Mouse (Mus musculus) testis, adult 2 months (tissue): ENCODE results near the gene Glp2r. TPM values are rescaled to one million over a fixed set of nuclear protein-coding genes. Genes with fewer than 3 reads are reported as not detected.

ENCODE experiments used
- H3K27ac ChIP-seq: fragments of 200-500 bp; 2 replicates; pipeline ENCODE4 v1.5.1; 2012; ENCODE audit warnings: low read depth, low read length; ENCODE audit not compliant: control insufficient read depth, insufficient read depth
- H3K27me3 ChIP-seq: fragments of 200-500 bp; 2 replicates; pipeline ENCODE4 v1.6.1; 2012; ENCODE audit warnings: mild to moderate bottlenecking, low read length, moderate library complexity; ENCODE audit not compliant: control insufficient read depth, insufficient read depth
- H3K36me3 ChIP-seq: fragments of 200-500 bp; 2 replicates; pipeline ENCODE4 v1.6.1; 2012; ENCODE audit warnings: mild to moderate bottlenecking, low read length; ENCODE audit not compliant: control insufficient read depth, insufficient read depth
- H3K4me1 ChIP-seq: fragments of 200-500 bp; 2 replicates; pipeline ENCODE4 v1.6.1; 2012; ENCODE audit warnings: low read length; ENCODE audit not compliant: control insufficient read depth, insufficient read depth
- H3K4me3 ChIP-seq: fragments of 200-500 bp; 2 replicates; pipeline ENCODE4 v1.5.1; 2012; ENCODE audit warnings: low read depth, mild to moderate bottlenecking, low read length, moderate library complexity, mixed read lengths; ENCODE audit not compliant: control insufficient read depth
- CTCF ChIP-seq: fragments of 200-500 bp; IDR thresholded peaks from 2 replicates; pipeline ENCODE4 v1.5.1; 2012; ENCODE audit warnings: low read depth, mild to moderate bottlenecking, inconsistent platforms, low read length, moderate library complexity; ENCODE audit not compliant: control insufficient read depth, insufficient read depth, insufficient replicate concordance
- POLR2A ChIP-seq: fragments of 200-500 bp; IDR thresholded peaks from 2 replicates; pipeline ENCODE4 v1.6.1; 2012; ENCODE audit warnings: low read depth, mild to moderate bottlenecking, inconsistent platforms, low read length, moderate library complexity; ENCODE audit not compliant: control insufficient read depth
- polyA plus RNA-seq: library from polyadenylated mRNA; depleted of rRNA; stranded (reverse); fragments of >200 nt; gene quantifications from 2 replicates; pipeline ENCODE4 v1.2.3, GENCODE M21; 2012

The Glp2r gene
- polyA plus RNA-seq, 1 experiment, result 0.73 TPM

DNA sequence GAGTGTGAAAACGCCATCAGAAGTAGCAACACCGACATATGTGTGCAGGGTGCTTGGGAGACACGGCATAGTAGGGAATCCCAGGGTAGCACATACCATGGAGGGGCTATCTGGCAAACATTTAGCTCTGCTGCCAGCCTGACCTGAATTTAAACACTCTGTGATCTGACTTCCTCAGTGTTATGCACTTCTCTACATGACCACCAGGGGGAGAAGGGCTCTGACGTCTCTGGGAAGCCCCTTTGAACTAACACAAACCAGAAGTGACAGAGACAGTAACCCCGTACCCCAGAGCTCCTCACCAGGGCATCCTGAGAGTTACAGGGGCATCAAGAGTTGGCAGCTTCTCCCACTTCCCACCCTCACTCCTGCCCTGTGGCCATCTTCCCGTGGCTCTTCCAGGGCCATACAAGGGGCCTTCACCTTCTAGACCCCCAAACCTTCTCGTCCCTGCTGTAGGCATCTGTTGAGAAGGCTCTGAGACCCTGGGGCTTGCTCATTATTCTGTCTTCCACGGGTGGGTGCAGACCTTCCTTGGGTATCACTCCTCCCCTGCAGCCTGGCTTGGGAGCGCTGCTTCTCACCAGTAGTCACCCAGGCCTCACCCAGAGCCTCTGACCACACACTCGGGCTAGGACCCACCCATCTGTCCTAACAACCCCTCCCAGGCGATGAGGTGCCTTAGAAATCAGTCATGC, 113.1 kb downstream of the Glp2r start:
- no peak for TF ChIP-seq POLR2A
- peak; percentile 37; the same call in 1 of the 2 replicates for TF ChIP-seq CTCF
- no peak overlapping the region for H3K27ac ChIP-seq
- H3K4me1 ChIP-seq, result no peaks in the 10 kb centered on the region
- no peaks in the 10 kb centered on the region for H3K36me3 ChIP-seq
- H3K4me3 ChIP-seq, result no peak overlapping the region
- no peaks in the 10 kb centered on the region for H3K27me3 ChIP-seq

- H3K36me3 ChIP-seq, result no peaks in the 10 kb centered on the region
- no peak overlapping the region for H3K4me3 ChIP-seq
- no peaks in the 10 kb centered on the region for H3K4me1 ChIP-seq
- TF ChIP-seq CTCF, result no peak
- no peak overlapping the region for H3K27ac ChIP-seq
- no peaks in the 10 kb centered on the region for H3K27me3 ChIP-seq
Measured at GRCm38 (mm10) chr11:67656811-67657210, 114.1 kb downstream of the Glp2r start.

DNA sequence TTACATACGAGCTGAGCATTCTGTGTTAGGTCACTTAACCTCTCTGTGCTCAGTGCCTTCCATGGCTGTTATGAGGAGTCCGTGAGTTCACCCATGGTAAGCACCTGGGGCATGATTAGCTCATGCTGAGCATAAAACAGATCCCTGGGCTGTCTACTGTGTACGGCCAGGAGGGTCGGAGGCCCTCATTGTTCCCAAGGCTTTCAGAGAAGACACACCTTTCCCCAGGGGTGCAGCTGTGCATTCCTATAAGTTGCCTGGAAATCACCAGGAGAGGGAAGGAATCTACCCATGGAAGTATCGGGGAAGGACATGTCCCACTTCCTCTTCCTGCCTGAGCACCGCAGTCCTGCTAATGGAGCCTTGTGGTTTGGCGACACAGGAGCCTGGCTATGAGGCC, 114.6 kb downstream of the Glp2r start:
- no peak overlapping the region for H3K4me3 ChIP-seq
- H3K27ac ChIP-seq, result no peak overlapping the region
- no peaks in the 10 kb centered on the region for H3K36me3 ChIP-seq
- H3K27me3 ChIP-seq, result no peaks in the 10 kb centered on the region
- H3K4me1 ChIP-seq, result no peaks in the 10 kb centered on the region
- TF ChIP-seq CTCF (no peak), POLR2A (no peak)

DNA sequence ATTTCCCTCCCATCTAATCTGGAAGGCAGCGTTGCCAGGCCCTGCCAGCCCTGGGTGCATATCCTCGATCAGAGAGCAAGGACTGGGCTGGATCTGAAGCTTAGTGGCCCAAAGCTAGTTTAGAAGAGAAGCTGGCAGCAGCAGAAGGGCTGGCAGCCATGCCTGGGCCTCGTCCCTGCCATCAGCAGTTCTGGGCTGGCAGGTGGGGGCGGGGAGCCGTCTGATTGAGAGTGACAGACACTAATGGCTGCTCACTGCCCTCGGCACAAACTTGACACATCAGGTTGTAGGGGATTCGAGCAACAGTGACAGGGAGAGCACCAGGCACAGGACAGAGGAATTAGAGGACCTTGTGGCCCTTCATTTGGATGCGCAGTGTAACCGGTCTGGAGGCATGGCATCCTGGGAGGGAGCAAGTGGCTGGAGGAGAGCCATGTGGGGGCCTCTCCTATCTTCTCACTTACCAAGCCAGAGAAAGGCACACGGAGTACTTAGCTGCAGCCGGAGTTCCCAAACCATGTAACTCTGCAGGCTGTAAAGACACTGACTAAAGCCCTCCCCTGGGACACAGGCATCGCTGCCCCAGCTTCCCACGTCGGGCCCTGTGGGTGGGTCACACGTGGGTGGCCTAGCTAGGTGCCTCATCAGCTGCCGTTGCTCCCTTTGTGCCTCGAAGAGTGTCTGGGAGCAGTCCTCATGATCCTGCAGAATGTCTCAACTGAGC, 115.6 kb downstream of the Glp2r start:
- Histone ChIP-seq H3K27me3 (no peaks in the 10 kb centered on the region), H3K4me3 (no peak overlapping the region), H3K36me3 (no peaks in the 10 kb centered on the region), H3K27ac (peak overlapping the region; percentile 46), H3K4me1 (no peaks in the 10 kb centered on the region)
- TF ChIP-seq POLR2A (no peak), CTCF (no peak)

GRCm38 (mm10) chr11:67654514-67654913, 116.4 kb downstream of the Glp2r start:
- H3K27ac ChIP-seq, result no peak overlapping the region
- no peaks in the 10 kb centered on the region for H3K4me1 ChIP-seq
- TF ChIP-seq CTCF, result no peak
- TF ChIP-seq POLR2A, result no peak
- H3K27me3 ChIP-seq, result no peaks in the 10 kb centered on the region
- H3K4me3 ChIP-seq, result no peak overlapping the region
- H3K36me3 ChIP-seq, result no peaks in the 10 kb centered on the region

DNA sequence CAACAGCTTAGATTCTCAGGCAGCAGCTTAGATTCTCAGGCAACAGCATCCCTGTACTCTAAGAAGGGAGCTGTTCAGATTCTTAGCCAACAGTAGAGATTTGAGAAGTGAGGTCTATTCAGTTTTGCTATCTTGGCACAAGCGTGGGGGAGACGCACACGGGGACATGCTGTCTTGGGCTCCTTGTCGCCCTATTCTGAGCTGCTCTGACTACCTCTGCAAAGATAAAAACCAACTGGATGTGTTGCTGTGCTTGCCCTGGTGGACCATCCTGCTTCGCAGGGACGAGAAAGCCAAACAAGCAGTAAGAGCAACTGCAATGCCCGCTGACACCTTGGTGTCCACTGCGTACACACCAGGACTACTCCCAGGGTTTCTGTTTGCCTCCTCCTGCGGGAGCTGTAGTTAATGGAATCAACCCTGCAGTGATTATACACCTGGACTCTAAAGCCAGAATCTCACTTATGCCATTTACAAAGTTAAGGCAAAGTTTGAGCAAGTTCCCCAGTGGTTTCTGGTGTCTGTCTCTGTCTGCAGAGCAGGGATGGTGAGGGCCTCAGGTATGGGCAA, 117.3 kb downstream of the Glp2r start:
- Histone ChIP-seq H3K27me3 (no peaks in the 10 kb centered on the region), H3K27ac (no peak overlapping the region), H3K4me1 (no peaks in the 10 kb centered on the region), H3K4me3 (no peak overlapping the region), H3K36me3 (no peaks in the 10 kb centered on the region)
- TF ChIP-seq CTCF (no peak), POLR2A (no peak)

DNA sequence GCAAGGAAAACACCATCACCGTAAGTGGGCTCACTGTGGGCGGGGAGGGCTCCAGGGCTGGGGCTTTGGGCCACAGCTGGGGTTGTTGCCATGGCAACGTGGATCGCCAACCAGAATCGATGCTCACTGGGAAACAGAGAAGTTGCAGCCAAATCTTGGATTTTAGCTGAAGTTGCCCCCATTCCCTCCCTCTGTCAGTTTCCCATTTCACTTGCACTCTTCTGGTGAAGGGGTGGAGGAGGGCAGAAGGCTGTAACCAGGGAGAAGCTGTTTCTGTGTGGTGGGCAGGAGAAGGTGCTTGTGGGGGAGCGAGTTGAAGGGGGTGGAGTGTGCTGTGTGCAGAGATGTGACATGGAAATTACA, 118.1 kb downstream of the Glp2r start:
- no peak for TF ChIP-seq POLR2A
- no peak for TF ChIP-seq CTCF
- no peaks in the 10 kb centered on the region for H3K27me3 ChIP-seq
- H3K27ac ChIP-seq, result no peak overlapping the region; the same call in 1 of the 2 replicates
- no peaks in the 10 kb centered on the region for H3K36me3 ChIP-seq
- no peaks in the 10 kb centered on the region for H3K4me1 ChIP-seq
- no peak overlapping the region for H3K4me3 ChIP-seq
